Mouse (Mus musculus): ENCODE results near the gene Tmem238.

DNA sequence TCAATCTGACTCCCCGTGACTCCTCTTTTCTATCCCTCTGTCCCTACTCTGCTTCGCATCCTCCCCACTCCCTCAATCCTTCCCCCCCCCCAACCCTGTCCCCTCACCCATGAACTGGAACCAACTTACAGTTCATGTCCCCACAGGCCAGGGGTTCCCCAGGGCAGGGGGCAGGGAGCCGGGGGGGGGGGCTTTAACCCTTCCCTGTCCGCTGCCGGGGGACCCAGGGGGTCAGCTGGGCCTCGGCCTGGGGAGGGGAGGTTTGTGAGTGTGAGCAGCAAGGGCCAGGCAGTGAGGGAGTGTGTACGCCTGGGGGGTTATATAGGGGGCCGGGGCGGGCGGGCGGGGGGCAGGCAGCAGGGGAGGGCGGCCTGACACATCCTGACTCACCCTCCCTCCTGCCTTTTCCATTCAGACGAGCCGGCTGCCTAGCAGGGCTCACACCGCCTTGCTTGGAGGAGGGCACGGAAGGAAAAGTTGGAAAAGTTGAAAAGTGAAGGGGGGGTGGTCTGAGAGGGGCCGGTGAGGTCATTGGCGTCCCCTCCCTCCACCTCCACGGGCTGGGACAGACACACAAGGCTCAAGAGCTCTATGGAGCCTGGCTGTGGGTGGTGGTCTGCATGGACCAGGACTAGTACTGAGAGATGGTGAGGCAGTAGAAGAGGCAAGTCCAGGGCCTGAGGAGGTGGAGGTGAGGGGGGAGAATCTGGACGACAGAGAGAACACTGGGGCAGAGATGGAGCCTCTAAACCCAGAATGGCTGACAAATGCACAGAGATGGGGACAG is 11.4 kb downstream of the Tmem238 start:
- TF ChIP-seq MAFK (IDR thresholded peaks at IDR 0.05; ENCODE audit: insufficient read depth, low read depth, low read length) (no peak), ZC3H11A (IDR thresholded peaks at IDR 0.05; ENCODE audit: borderline replicate concordance, low read depth, low read length) (no peak), CHD2 (IDR thresholded peaks at IDR 0.05; ENCODE audit: low read depth, low read length) (no peak), ZNF384 (IDR thresholded peaks at IDR 0.05; ENCODE audit: low read depth, low read length) (no peak), HCFC1 (IDR thresholded peaks at IDR 0.05; ENCODE audit: borderline replicate concordance, insufficient read depth, low read length) (no peak)
